Mouse (Mus musculus) olfactory bulb, adult 2 months (tissue): Measurements from ENCODE around the gene Syce2.

ENCODE experiments used
- CTCF ChIP-seq: fragments of 200-500 bp; IDR thresholded peaks from 2 replicates; pipeline ENCODE4 v1.5.1; 2012; ENCODE audit warnings: low read depth, mild to moderate bottlenecking, low read length, moderate library complexity; ENCODE audit not compliant: insufficient read depth
- POLR2A ChIP-seq: fragments of 200-500 bp; IDR thresholded peaks from 2 replicates; pipeline ENCODE4 v1.6.1; 2012; ENCODE audit warnings: mild to moderate bottlenecking, low read depth, low read length, moderate library complexity; ENCODE audit not compliant: insufficient read depth

GRCm38 (mm10) chr8:84895963-84896362, 24.1 kb downstream of the Syce2 start:
- no peak for TF ChIP-seq CTCF
- no peak for TF ChIP-seq POLR2A
